Mouse (Mus musculus): ENCODE data around the gene Hcn1.

The Hcn1 gene

DNA sequence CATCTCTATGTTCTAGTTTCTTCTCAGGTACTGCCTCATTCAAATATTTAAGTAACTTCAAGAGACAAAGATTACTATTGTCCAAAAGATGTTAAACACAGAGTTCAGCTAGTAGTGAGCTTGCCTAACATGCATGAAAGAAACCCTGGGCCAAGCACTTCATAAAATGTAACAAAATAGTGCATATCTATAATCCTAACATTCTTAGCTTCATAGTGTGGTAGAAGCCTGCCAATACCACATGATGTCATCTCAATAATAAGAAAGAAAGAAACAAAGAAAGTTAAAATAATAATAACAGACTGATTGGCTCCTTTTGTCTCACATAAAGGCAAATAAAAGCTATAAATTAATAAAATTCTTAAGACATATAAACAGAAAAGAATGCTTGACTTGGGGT is 103.5 kb downstream of the Hcn1 start:
- DNase-seq (ENCODE audit: low read depth, low spot score), result no peak

DNA sequence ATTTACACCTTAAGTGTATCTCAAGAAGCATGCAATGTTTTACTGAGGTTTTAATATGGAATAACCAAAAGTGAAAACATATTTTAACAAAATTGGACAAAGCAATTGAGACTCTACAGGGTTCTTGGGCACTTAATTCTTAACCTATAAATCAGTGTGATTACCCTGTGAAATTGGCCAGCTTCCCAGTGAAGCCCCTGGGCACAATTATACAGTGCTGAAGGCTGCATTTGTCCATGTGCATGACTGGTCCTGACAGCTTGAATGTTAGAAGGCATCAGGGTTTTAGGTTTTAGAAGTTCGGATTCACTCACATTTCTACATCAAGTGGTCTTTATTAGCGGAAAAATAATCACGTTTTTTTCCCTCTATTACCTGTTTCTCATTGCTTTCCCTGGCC is 103.9 kb downstream of the Hcn1 start:
- peak; percentile 77 for DNase-seq (ENCODE audit: low read depth, low spot score)

DNA sequence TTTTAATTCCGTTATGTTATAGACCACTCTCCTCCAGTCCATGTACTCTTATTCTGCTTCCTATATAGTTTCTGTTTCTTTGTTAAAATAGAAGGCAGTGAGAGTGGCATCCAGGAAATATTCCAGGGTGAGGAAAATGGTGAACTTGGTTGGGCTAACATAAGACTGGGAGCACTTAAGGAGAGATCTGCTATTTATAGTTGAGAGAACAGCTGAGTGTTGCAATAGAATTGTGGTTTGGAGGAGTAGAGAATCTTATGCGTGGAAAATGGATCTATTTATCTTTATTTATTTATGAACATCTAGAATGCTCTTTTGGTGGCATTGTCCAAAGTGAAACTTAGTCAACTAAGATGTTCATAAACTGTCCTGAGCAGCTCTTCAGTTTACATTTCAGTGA is 104.4 kb downstream of the Hcn1 start:
- DNase-seq (ENCODE audit: low read depth, low spot score), result no peak

DNA sequence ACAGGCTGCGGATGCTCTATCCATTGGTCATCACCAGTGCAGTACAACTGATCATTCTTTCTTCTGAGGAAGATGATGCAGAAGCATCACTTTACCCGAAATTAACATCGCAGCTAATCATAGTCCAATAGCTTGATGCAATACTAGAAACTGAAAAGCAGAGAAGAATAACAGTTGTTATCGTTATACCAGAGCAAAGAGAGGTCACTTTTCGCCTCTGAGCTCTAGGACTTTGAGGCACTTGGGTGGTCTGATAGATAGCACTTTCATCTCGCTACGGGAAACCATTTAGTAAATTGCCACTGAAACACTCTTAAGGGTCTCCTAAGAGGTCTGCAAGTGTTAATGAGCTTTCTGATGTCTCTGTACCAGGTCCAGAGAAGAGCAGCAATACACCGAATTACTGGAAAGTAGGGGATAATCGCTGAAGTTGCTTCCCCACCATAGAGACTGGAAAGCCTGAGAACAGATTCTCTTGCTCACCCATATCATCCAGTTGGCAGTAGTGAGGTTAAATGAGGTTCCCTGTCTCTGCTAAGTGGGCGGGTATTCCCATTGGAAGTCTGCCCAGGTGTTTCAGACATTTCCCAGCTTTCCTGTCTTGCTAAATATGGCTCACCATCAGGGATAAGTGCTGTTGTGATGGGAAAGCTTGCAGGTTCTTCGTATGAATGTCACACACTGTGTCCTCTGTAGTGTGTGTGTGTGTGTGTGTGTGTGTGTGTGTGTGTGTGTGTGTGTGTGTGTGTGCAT is 105.0 kb downstream of the Hcn1 start:
- peak; percentile 18 for DNase-seq (ENCODE audit: low read depth, low spot score)

DNA sequence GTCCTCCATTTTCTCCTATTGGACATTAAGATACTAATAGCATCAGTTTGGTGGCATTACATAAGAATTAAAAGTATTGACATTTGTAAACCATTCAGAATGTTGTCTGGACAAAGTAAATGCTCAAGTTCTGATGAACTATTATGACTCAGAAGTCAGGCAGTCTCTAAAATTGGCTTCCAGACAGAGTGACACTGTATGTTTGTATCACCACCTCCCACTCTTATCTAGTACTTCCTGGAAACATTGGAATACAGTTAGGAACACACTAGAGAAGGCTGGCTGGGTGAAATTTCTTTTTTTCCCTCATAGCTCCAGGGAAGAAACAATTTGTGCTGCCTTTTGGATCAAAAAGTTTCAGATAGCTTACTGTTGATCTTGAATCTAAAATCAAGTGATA is 108.7 kb downstream of the Hcn1 start:
- DNase-seq (ENCODE audit: low read depth, low spot score), result no peak

DNA sequence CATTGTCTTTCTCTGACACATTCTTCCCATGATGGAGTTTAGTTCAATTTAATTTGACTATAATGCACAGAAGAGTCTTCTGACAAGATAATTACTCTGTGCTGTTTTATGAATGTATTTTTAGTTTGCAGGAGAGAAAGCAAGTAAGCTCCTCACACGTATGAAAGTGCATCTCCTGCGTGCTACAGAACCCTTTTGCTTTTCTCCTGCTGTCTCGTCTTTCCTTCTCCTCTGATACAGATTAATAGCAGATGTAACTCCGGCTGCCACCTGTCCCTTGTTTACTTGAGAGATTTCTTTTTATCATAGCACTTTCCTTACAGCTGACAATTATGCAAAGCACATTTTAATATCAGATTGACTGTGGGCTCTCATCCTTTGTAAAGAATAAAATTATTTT is 120.0 kb downstream of the Hcn1 start:
- DNase-seq (ENCODE audit: low read depth, low spot score), result no peak

DNA sequence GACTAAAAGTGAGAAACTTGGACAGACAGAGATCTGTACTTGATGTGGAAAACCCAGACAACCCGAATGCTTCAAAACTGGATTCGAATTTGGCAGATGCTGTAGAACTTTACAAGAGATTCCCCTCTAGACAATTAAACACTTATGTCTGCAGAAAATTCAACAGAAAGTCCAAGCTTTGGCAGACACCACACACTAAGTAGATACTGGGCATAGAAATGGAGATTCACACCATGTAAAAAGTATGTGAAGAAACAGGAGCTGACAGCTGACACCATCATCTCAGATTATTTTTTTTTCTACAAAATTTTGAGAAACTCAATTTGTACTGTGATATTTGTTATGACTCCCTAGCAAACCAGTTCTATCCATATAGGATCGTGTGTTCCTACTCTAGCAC is 122.0 kb downstream of the Hcn1 start:
- no peak for DNase-seq (ENCODE audit: low read depth, low spot score)

DNA sequence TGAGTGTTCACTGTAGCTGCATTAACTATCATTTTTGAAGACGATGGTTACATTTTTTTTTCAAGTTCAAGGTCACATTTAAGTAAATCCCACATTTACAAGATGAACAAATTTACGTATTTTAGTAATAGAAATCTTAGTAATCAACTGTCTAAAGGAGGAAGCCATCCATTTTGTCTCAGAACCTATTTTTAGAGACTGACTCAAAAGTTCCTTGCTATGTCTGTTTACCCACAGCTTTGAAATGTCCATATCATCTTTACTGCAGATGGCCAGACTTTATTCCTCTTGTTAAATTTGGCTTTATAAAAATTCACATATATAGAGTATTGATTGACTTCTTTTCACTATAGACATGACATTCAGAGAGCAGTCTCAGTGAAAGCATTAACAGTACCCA is 126.3 kb downstream of the Hcn1 start:
- DNase-seq (ENCODE audit: low read depth, low spot score), result no peak

DNA sequence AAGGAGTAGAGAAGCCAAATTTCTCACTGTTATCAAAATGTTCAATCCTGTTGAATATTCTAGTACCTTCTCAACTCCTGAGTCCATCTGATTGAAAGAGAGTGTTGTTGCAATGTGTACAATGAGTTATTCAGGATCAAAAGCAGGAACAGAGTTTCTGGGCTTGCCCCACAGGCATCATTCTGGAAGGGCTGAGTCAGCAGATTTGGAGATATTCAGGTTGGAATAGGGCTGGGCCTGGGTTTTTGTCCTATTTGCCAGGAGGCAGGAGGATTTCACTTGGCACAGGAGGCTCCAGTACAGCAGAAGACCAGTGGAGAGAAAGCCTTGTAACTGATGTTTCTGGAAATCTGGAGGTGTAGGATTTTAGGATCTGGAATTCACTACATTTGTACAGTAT is 130.6 kb downstream of the Hcn1 start:
- DNase-seq (ENCODE audit: low read depth, low spot score), result no peak

DNA sequence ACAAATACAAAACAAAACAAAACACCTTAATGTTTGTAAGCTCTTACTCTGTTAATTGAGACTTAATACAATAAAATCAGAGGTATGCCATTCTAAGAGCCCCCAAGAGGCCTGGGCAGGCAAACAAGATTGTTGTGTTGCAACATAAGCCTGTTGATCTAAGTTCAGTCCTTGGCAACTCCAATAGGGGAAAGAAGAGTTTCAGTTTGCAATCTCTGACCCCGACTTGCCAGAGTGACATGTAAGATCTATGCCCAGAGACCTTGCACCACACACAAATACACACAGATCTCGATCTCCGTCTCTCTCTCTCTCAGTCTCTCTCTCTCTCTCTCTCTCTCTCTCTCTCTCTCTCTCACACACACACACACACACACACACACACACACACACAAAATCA is 142.3 kb downstream of the Hcn1 start:
- DNase-seq (ENCODE audit: low read depth, low spot score), result no peak

DNA sequence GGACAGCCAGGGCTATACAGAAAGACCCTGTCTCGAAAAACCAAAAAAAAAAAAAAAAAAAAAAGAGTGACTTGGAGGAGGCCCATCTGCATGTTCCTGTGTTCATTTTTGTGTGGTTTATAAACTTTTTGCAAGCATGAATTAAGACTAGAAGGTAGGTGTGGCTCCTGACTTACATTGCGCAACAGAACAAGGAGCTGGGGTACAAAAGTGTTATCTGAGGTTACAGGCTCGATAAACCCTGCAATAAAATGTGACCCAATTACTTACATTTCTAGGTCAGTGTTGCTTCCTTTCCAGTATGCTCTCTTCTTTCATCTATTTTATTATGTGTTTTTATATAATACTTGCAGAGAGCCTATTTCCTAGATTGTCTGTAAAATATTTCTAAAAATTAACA is 143.1 kb downstream of the Hcn1 start:
- no peak for DNase-seq (ENCODE audit: low read depth, low spot score)

DNA sequence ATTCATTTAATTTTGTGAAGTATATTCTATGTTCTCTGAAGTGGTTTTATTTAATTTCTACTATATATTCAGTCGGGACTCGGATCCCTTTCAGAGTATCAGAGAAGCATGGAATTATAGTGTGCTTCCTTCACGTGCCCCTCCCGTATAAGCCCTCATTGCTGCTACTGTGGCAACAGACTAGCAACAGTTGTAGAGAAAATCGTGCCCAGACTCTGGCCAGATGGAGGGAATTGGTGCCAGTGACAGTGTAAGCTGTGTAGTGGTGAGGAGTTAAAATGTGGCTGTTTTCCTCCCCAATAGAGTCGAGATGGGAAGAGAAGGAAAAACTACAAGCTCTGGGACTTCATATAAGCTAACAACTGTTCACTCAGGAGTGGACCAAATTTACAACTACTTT is 163.4 kb downstream of the Hcn1 start:
- no peak for DNase-seq (ENCODE audit: low read depth, low spot score)

DNA sequence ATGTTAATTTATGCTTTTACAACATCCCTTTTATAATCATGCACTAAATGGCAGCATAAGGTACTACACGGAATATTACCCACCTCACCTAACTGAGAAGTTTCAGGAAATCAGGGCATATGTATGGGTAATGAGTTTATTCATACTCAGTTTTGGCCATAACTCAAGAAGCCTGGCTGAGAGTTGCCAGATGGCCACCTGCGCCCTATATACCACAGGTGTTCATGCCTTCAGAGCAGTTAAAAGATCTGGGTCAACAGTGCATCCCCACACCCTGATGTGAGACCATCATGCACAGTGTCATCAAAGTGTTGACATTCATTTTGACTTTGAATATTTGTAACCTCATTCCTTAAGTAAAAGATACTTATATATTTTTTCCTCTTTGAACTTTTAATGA is 183.3 kb downstream of the Hcn1 start:
- no peak for DNase-seq (ENCODE audit: low read depth, low spot score)

DNA sequence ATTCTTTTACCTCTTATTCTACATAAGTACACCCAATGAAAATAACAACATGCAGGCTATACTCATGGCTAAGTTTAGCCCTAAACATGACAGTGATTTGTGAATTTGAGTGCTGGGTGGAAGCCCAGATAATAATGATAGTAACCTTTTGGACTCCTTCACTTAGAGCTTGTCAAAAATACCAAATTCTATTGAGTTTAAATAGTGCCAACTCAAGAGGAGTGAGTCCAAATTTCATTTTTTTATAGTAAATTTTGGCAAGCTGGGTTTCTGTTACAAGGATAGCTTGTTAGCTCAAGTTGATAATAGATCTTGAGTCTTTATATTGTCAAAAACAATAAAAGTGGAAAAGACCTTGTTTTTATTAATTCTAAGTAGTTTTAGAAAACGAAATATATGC is 190.7 kb downstream of the Hcn1 start:
- DNase-seq (ENCODE audit: low read depth, low spot score), result no peak

DNA sequence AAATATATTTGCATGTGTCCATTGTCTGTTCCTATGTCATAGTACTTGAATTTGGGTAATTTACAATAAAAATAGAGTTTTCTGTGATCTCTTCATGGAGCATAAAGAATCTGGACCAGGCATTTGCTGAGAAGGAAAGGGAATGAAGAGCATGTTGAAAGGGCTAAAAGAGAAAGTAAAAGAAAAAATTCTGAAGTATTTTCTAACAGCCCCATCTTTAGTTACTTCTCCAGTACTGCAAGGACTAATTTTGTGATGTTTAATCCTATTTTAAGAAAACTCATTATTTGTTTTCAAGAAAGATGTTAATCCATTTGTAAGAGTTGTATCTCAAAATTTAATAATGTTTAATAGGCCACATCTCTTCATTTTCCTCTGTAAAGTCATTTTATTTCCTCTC is 198.9 kb downstream of the Hcn1 start:
- no peak for DNase-seq (ENCODE audit: low read depth, low spot score)

DNA sequence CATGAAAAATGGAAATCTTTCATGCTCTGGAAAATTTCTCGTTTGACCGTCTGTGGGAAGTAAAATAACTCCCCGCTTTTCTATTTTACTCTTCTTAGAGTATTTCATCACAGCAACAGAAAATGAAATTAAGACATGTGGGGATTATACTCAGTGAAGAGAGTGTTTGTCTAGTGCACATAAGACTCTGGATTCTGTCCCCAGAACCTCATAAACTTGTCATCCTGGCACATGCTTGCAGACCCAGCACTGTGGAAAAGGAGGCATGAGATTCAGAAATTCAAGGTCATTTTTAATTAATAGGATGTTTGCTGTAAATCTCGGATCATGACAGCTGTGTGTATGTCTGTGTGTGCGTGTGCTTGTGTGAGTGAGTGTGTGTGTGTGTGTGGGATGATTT is 225.5 kb downstream of the Hcn1 start:
- DNase-seq (ENCODE audit: low read depth, low spot score), result peak; percentile 64

DNA sequence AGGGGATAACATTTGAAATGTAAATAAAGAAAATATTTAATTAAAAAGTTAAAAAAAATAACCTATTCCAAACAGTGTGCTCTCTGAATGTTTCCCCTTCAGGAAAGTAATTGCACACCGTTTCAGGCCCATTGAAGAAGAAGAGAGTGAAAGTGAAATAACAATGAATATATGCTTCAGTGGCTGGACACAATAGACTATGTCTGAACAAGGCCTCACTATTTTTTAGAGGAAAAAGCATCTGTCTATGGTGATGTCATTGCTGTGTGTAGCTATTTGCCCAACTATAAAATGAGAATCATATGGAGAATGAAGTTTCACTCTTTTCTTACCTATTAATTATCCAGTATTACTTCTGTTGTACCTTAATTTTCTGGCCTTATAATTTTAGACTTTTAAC is 234.5 kb downstream of the Hcn1 start:
- no peak for DNase-seq (ENCODE audit: low read depth, low spot score)

DNA sequence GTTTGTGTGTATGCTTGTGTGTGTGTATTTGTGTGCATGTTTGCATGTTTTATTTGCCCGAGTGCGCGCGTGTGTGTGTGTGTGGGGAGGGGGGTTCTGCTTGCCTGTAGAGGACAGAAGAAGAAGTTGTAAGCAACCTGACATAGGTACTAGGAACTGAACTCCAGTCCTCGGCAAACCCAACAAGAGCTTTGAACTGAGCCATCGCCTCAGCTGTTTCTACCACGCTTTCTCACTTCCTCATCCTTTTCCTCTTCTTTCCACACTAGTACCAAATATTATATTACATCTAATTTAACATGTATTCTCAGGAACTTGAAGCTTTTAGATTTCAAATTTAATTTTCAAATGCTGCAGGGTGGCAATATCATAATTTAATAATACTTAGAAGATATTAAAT is 236.1 kb downstream of the Hcn1 start:
- no peak for DNase-seq (ENCODE audit: low read depth, low spot score)

DNA sequence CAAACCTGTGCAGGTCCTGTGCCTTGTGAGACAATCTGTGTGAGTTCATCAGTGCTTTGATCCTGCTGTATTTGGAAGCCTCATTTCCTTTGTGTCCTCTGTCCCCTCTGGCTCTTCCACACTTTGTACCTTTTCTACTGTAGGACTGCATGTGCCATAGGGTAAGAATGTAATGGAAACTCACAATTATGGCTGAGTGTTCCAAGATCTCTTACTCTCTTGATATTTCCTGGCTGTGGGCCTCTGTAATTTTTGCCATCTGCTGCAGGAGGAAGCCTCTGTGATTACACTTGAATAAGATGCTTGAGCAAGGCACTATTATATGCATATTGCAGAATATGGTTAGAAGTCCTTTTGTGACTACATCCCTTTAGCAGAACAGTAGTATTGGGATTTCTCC is 240.2 kb downstream of the Hcn1 start:
- DNase-seq (ENCODE audit: low read depth, low spot score), result no peak

DNA sequence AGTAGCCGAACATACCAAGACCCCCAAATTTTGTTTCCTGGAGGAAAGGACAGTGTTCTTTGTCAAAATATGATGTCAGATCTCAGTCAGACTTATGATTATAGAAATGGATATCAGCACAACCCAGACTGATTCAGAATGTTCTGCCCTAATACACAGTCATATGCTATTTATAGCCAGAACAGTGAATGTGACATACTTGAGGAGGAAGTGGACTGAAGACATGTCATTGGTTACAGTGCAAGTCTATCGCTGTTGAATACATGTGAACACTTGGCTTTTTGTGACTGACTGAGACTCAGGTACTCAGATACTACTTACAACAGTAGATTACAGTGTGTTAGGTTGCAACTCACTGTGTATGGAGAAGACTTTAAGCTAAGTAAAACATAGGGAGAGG is 245.2 kb downstream of the Hcn1 start:
- no peak for DNase-seq (ENCODE audit: low read depth, low spot score)

DNA sequence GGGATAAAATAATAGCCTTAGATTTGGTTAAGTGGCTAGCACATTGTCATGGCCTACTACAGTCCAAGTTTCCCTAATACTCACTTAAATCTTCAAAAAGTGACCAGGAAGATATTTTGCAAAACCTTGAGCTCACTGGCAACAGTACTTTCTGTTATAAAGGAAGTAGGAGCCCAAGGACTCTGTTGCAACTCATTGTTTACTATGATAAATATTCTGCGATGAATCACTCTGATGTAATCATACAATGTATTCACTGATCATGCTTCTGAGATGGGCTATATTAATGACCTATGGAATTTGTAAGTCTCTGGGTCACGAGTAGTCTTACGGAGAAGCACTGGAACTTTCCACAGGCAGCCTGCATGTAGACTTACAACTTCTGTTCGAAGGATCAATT is 246.6 kb downstream of the Hcn1 start:
- DNase-seq (ENCODE audit: low read depth, low spot score), result no peak

DNA sequence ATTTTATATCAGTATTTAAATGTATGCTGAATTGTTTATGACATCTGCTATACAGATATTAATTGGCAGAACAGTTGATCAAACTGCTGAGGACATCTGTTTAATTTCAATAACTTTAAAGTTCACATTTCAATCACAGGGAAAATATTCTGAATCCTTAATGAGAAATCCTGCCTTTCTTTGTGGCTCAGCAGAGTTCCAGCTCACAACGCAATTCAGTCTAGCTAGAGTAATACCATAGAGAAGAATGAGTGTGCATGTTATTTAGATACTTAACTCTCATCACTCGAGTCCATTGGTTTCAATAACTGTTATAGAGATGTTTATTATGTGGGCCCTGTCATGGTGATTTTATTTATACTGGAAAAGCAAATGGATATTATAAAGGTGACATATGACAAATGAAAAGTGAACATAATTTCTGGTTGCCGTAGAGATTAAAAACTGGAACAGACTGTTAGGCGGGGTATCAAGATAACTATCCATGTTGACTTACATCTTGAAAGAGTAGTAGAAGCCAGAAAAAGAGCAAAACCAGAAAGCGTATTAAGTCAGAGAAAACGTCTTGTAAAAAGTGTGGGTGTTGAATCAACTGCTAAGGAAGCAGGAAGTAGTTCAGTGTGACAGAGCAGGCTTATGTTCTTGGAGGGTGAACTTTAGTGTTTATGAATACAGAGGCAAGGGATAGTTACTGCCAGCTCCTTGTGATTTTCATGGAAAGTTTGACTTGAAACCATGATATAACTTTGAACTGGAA is 250.0 kb downstream of the Hcn1 start:
- DNase-seq (ENCODE audit: low read depth, low spot score), result no peak

DNA sequence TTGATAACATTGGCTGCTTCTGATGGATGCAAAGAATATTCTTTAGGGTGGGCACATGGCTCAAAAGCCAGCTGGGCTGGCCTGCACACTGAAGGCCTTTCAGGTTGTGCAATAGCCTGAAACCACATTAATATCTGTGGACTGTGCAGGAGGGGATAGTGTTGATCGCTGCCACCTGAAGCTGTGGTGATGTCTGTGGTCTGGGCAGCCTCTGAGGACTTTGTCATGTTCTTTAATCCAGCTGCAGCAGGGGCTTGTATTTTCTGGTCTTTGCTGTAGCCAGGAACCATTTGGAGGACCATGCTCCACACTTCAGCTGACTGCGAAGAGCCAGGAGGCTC is 250.6 kb downstream of the Hcn1 start:
- no peak for DNase-seq (ENCODE audit: low read depth, low spot score)

DNA sequence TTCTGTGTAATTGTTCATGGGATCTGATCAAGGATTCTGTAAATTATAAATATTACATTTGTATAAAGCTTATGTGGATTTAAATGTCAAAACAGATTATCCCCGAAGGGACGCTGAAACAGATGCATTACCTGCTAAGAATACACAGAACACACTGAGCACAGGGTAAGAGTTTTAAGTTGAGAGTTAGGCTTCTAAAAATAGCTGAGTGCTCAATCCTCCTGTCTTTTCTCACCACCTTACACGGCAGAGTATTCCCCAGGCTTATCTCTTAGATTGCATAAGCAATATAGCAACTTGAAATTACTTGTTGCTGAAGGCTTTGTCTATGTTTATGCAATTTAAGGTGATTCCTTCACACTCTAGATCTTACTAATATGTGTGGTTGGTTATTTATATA is 256.3 kb downstream of the Hcn1 start:
- DNase-seq (ENCODE audit: low read depth, low spot score), result no peak
